Mouse (Mus musculus) forebrain, embryonic 14.5 days (tissue): ENCODE results near the gene Serac1. TPM values are rescaled to one million over a fixed set of nuclear protein-coding genes. Genes with fewer than 3 reads are reported as not detected.

Experiments
- ATAC-seq: fragments of 200-750 bp; cut with Nextera tagmentation; 2 replicates; pipeline ENCODE4 v1.8.0; 2017; ENCODE audit warnings: mild to moderate bottlenecking, moderate library complexity
- DNase-seq: peaks from one replicate; pipeline ENCODE4 v3.0.0-alpha.2; 2015; ENCODE audit warnings: low spot score
- H3K27ac ChIP-seq: fragments of 300-500 bp; sonication (generic); 2 replicates; pipeline ENCODE4 v1.5.1; 2014; ENCODE audit warnings: low read depth, mild to moderate bottlenecking, control low read depth, low read length, moderate library complexity
- H3K27me3 ChIP-seq: fragments of 300-500 bp; sonication (generic); replicated peaks from 2 replicates; pipeline ENCODE4 v1.6.1; 2014; ENCODE audit warnings: low read length, control low read depth, mixed read lengths; ENCODE audit not compliant: control insufficient read depth, insufficient read depth
- H3K36me3 ChIP-seq: fragments of 300-500 bp; sonication (generic); 2 replicates; pipeline ENCODE4 v1.6.1; 2014; ENCODE audit warnings: low read length, control low read depth; ENCODE audit not compliant: control insufficient read depth, insufficient read depth
- H3K4me1 ChIP-seq: fragments of 300-500 bp; sonication (generic); 2 replicates; pipeline ENCODE4 v1.6.1; 2014; ENCODE audit warnings: antibody characterized with exemption, low read length, control low read depth; ENCODE audit not compliant: control insufficient read depth, insufficient read depth
- H3K4me2 ChIP-seq: fragments of 300-500 bp; sonication (generic); 2 replicates; pipeline ENCODE4 v1.6.1; 2014; ENCODE audit warnings: mild to moderate bottlenecking, control low read depth, low read length
- H3K4me3 ChIP-seq: fragments of 300-500 bp; sonication (generic); 2 replicates; pipeline ENCODE4 v1.5.1; 2014; ENCODE audit warnings: low read depth, low read length, control low read depth
- H3K9ac ChIP-seq: fragments of 300-500 bp; sonication (generic); 2 replicates; pipeline ENCODE4 v1.6.1; 2014; ENCODE audit warnings: mild to moderate bottlenecking, low read length, control low read depth, moderate library complexity
- H3K9me3 ChIP-seq: fragments of 300-500 bp; sonication (generic); replicated peaks from 2 replicates; pipeline ENCODE4 v1.6.1; 2016; ENCODE audit warnings: low read length, control low read depth, mixed read lengths; ENCODE audit not compliant: control insufficient read depth
- WGBS: fragments of 180-500 bp; shearing (Covaris S2); extraction: QIAGEN DNeasy Blood & Tissue Kit; methylation state at CpG from one replicate; pipeline ENCODE4 v1.1.7; 2014; 5-methylcytosine and 5-hydroxymethylcytosine counted together
- polyA plus RNA-seq: library from polyadenylated mRNA; unstranded; fragments of >200 nt; fragmentation: Nextera tagmentation; extraction: Ambion mirVana; gene quantifications from 2 replicates; pipeline ENCODE4 v1.2.1, GENCODE M21; 2014

Serac1 gene
- polyA plus RNA-seq, 1 experiment from 2014 or later: 8.1 TPM

GRCm38 (mm10) chr17:6110956-6111355 is 31.4 kb upstream of the Serac1 start:
- ATAC-seq: no peak
- H3K36me3 ChIP-seq: 0 out of 2 replicates have a peak, but pooled peaks cover 14% of the 10 kb centered on the region
- H3K4me3 ChIP-seq: no peak overlapping the region
- no peaks in the 10 kb centered on the region for H3K27me3 ChIP-seq
- H3K27ac ChIP-seq: no peak overlapping the region
- no peaks in the 10 kb centered on the region for H3K9me3 ChIP-seq
- WGBS: 83% methylated on average over 3 of the region's 3 CpGs
- H3K9ac ChIP-seq: no peak overlapping the region
- peaks cover 16% of the 10 kb centered on the region for H3K4me1 ChIP-seq
- H3K4me2 ChIP-seq: no peak overlapping the region
- DNase-seq: peak; percentile 22

GRCm38 (mm10) chr17:6108175-6108574 is 28.6 kb upstream of the Serac1 start:
- no peaks in the 10 kb centered on the region for H3K27me3 ChIP-seq
- H3K9ac ChIP-seq: peak overlapping the region; percentile 99
- peak overlapping the region; percentile 86 for H3K4me3 ChIP-seq
- H3K4me2 ChIP-seq: peak overlapping the region; percentile 87
- ATAC-seq: no peak
- no peak overlapping the region for H3K27ac ChIP-seq
- H3K4me1 ChIP-seq: peaks cover 16% of the 10 kb centered on the region
- H3K36me3 ChIP-seq: 0 out of 2 replicates have a peak, but pooled peaks cover 7% of the 10 kb centered on the region
- DNase-seq: no peak
- no peaks in the 10 kb centered on the region for H3K9me3 ChIP-seq
- 54% methylated on average over 7 of the region's 7 CpGs for WGBS

- Histone ChIP-seq H3K27me3 (no peaks in the 10 kb centered on the region), H3K4me3 (peak overlapping the region; percentile 86), H3K4me2 (peak overlapping the region; percentile 87), H3K4me1 (peaks cover 16% of the 10 kb centered on the region), H3K36me3 (0 out of 2 replicates have a peak, but pooled peaks cover 7% of the 10 kb centered on the region), H3K27ac (peak overlapping the region; percentile 98), H3K9me3 (no peaks in the 10 kb centered on the region), H3K9ac (peak overlapping the region; percentile 99)
- DNase-seq: peak; percentile 74
- peak; percentile 59 for ATAC-seq
- WGBS: under 1% methylated on average over 32 of the region's 50 CpGs
Observed at GRCm38 (mm10) chr17:6107015-6107601, 27.6 kb upstream of the Serac1 start.

- Histone ChIP-seq H3K9ac (peak within 1 kb of the TSS; percentile 99), H3K4me2 (peak within 1 kb of the TSS; percentile 87), H3K4me1 (peaks cover 16% of the 10 kb centered on the region), H3K36me3 (0 out of 2 replicates have a peak, but pooled peaks cover 7% of the 10 kb centered on the region), H3K27ac (peak within 1 kb of the TSS; percentile 98), H3K9me3 (no peaks in the 10 kb centered on the region), H3K27me3 (no peaks in the 10 kb centered on the region), H3K4me3 (peak within 1 kb of the TSS; percentile 86)
- whole genome bisulfite sequencing: 0% methylated on average over 37 of the region's 76 CpGs
- ATAC-seq (peak; percentile 97), DNase-seq (peak; percentile 96)
Observed at GRCm38 (mm10) chr17:6106361-6107014, 26.9 kb upstream of the Serac1 start, which contains the start of gene Tulp4. Tulp4 (plus strand) TSS chr17:6106437.

- WGBS: 82% methylated on average over 6 of the region's 6 CpGs
- Histone ChIP-seq H3K27me3 (no peaks in the 10 kb centered on the region), H3K4me1 (peaks cover 5% of the 10 kb centered on the region), H3K4me3 (no peak overlapping the region), H3K9ac (no peak overlapping the region), H3K4me2 (no peak overlapping the region), H3K9me3 (no peaks in the 10 kb centered on the region), H3K27ac (no peak overlapping the region), H3K36me3 (no peaks in the 10 kb centered on the region)
- ATAC-seq: no peak
- DNase-seq: no peak
Observed at GRCm38 (mm10) chr17:6103566-6103965, 24.0 kb upstream of the Serac1 start.

- 89% methylated on average over 3 of the region's 3 CpGs for WGBS
- DNase-seq (no peak), ATAC-seq (no peak)
- no peaks in the 10 kb centered on the region for H3K27me3 ChIP-seq
- H3K4me2 ChIP-seq: no peak overlapping the region
- no peak overlapping the region for H3K9ac ChIP-seq
- no peaks in the 10 kb centered on the region; the same call in 1 of the 2 replicates for H3K4me1 ChIP-seq
- H3K27ac ChIP-seq: no peak overlapping the region
- no peaks in the 10 kb centered on the region for H3K36me3 ChIP-seq
- H3K9me3 ChIP-seq: no peaks in the 10 kb centered on the region
- no peak overlapping the region for H3K4me3 ChIP-seq
Observed at GRCm38 (mm10) chr17:6102287-6102686, 22.7 kb upstream of the Serac1 start.

- DNase-seq (peak; percentile 80), ATAC-seq (peak; percentile 58; the same call in 1 of the 2 replicates)
- no peaks in the 10 kb centered on the region for H3K36me3 ChIP-seq
- H3K4me2 ChIP-seq: no peak overlapping the region
- no peaks in the 10 kb centered on the region for H3K9me3 ChIP-seq
- no peaks in the 10 kb centered on the region for H3K27me3 ChIP-seq
- no peak overlapping the region for H3K9ac ChIP-seq
- H3K4me1 ChIP-seq: no peaks in the 10 kb centered on the region
- no peak overlapping the region for H3K27ac ChIP-seq
- 33% methylated on average over 4 of the region's 4 CpGs for WGBS
- H3K4me3 ChIP-seq: no peak overlapping the region
Observed at GRCm38 (mm10) chr17:6097884-6098283, 18.3 kb upstream of the Serac1 start.

- no peaks in the 10 kb centered on the region for H3K9me3 ChIP-seq
- H3K9ac ChIP-seq: no peak overlapping the region
- no peak for ATAC-seq
- H3K4me2 ChIP-seq: no peak overlapping the region
- DNase-seq: peak; percentile 35
- no peak overlapping the region for H3K27ac ChIP-seq
- no peaks in the 10 kb centered on the region for H3K27me3 ChIP-seq
- H3K4me1 ChIP-seq: no peaks in the 10 kb centered on the region
- peaks cover 7% of the 10 kb centered on the region; the same call in 1 of the 2 replicates for H3K36me3 ChIP-seq
- H3K4me3 ChIP-seq: no peak overlapping the region
Observed at GRCm38 (mm10) chr17:6095579-6095978, 16.0 kb upstream of the Serac1 start.

GRCm38 (mm10) chr17:6091604-6092003 is 12.1 kb upstream of the Serac1 start:
- DNase-seq (no peak), ATAC-seq (no peak)
- Histone ChIP-seq H3K27ac (no peak overlapping the region), H3K9ac (no peak overlapping the region), H3K27me3 (no peaks in the 10 kb centered on the region), H3K4me3 (no peak overlapping the region), H3K4me1 (no peaks in the 10 kb centered on the region), H3K4me2 (no peak overlapping the region), H3K9me3 (no peaks in the 10 kb centered on the region), H3K36me3 (peaks cover 15% of the 10 kb centered on the region; the same call in 1 of the 2 replicates)
- WGBS: 89% methylated on average over 6 of the region's 6 CpGs
